Mouse (Mus musculus) thymus, adult 2 months (tissue): ENCODE results near the gene Mum1. TPM values are rescaled to one million over a fixed set of nuclear protein-coding genes. Genes with fewer than 3 reads are reported as not detected.

Experiments used
- DNase-seq: peaks from one replicate; pipeline ENCODE4 v3.0.0; 2021
- H3K27ac ChIP-seq: fragments of 200-500 bp; 2 replicates; pipeline ENCODE4 v1.5.1; 2012; ENCODE audit warnings: low read length, control low read depth; ENCODE audit not compliant: control insufficient read depth, insufficient read depth
- H3K27me3 ChIP-seq: fragments of 200-500 bp; 2 replicates; pipeline ENCODE4 v1.6.1; 2012; ENCODE audit warnings: mild to moderate bottlenecking, low read length, moderate library complexity, mixed read lengths; ENCODE audit not compliant: control insufficient read depth, insufficient read depth
- H3K36me3 ChIP-seq: fragments of 200-500 bp; 2 replicates; pipeline ENCODE4 v1.6.1; 2012; ENCODE audit warnings: mild to moderate bottlenecking, low read length, moderate library complexity; ENCODE audit not compliant: control insufficient read depth, insufficient read depth
- H3K4me1 ChIP-seq: fragments of 200-500 bp; replicated peaks from 2 replicates; pipeline ENCODE4 v1.6.1; 2012; ENCODE audit warnings: low read length; ENCODE audit not compliant: control insufficient read depth, insufficient read depth
- H3K4me3 ChIP-seq: fragments of 200-500 bp; 2 replicates; pipeline ENCODE4 v1.5.1; 2012; ENCODE audit warnings: mild to moderate bottlenecking, low read length, control low read depth, moderate library complexity; ENCODE audit not compliant: control insufficient read depth, insufficient read depth
- CTCF ChIP-seq: fragments of 200-500 bp; IDR thresholded peaks from 2 replicates; pipeline ENCODE4 v1.5.1; 2012; ENCODE audit warnings: mild to moderate bottlenecking, control low read depth, low read length, moderate library complexity, borderline replicate concordance; ENCODE audit not compliant: control insufficient read depth, poor library complexity, insufficient read depth; ENCODE audit errors: extremely low read depth
- POLR2A ChIP-seq: fragments of 200-500 bp; IDR thresholded peaks from 2 replicates; pipeline ENCODE4 v1.6.1; 2012; ENCODE audit warnings: mild to moderate bottlenecking, low read length, control low read depth, moderate library complexity; ENCODE audit not compliant: control insufficient read depth, poor library complexity, insufficient read depth; ENCODE audit errors: extremely low read depth
- WGBS: fragments of 180-500 bp; shearing (Covaris S2); methylation state at CpG from one replicate; pipeline ENCODE4 v1.1.7; 2018; 5-methylcytosine and 5-hydroxymethylcytosine counted together
- polyA plus RNA-seq: library from polyadenylated mRNA; depleted of rRNA; stranded (reverse); fragments of >200 nt; gene quantifications from 2 replicates; pipeline ENCODE4 v1.2.3, GENCODE M21; 2012

The Mum1 gene
- polyA plus RNA-seq, 1 experiment: 111 TPM

DNA sequence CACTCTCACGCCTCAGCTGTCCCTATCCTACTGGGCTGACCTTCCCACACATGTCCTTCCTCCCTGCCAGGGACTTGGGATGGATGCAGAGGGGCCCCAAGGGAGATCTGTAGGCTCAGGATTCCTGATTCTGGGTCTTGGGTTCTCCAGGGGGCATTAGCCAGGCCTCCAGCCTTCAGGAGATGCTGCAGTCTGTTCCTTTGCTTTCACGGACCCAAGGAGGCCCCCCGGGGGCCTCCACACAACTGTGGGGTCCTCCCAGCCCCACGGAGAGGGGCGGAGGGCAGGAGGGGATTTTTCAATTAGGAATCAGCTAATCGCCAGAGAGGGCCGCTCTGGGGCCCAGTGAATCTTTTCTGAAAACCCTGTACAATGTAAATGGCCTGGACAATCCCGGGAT lies 31.8 kb upstream of the Mum1 start:
- WGBS: 91% methylated on average over 8 of the region's 8 CpGs
- Histone ChIP-seq H3K4me3 (no peak overlapping the region), H3K4me1 (no peaks in the 10 kb centered on the region), H3K36me3 (no peaks in the 10 kb centered on the region), H3K27ac (no peak overlapping the region), H3K27me3 (peaks cover 12% of the 10 kb centered on the region)
- TF ChIP-seq POLR2A: no peak
- no peak for DNase-seq

DNA sequence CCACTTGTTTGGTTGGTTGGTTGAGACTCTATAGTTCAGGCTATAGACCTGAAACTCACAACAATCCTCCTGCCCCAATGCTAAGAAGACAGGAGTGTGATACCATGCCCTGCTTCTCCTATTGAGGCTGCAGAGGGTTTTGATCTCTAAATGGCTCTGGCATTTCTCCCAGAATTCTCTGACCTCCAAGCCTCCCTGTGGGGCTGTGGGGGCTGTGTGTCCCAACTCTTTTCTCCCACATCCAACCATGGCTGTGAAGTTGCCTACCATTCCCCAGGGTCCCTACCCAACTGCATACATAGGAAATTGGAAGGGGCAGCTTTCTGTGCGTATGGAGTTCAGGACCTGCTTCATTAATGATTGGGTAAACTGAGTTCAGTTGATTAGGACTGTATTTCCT lies 30.1 kb upstream of the Mum1 start:
- no peak for DNase-seq

DNA sequence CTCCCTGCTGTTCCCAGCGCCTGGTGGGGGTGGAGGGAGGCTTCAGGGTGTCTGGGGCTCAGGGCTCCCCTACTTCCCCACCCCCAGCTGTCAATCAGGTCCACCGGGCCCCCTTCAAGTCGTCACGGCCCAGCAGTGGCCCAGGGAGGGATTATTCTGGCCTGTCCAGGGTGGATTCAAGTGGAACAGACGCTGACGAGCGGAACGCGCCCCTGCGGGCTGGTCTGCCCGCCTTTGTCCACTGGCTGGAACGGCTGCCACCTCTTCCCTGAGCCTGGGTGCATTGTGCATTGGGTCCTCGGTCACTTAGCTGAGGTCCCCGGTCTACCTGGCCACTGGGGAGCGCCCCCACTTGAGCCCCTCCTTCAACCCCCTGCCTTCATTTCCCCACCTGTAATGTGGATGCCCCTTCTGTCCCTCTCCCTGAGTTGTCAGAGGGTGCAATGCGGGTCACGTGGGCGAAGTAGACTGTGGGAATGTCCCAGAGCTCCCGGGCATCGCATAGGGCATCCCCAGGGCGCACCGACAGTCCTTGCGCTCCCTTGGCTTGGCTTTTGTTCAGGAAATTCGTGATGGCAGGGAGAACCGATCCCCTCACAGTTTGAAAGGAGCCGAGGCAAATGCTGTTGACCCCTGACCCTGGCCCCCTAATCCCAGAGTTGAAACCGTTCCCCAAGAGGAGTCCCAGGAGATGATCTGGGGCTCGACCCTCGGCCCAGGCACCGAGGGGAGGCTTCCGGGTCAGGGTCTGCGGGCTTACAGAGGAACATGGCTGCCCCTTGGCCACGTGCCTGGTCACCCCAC lies 29.3 kb upstream of the Mum1 start:
- Histone ChIP-seq H3K4me1 (no peaks in the 10 kb centered on the region), H3K4me3 (no peak overlapping the region), H3K27ac (no peak overlapping the region), H3K27me3 (no peaks in the 10 kb centered on the region; the same call in 1 of the 2 replicates), H3K36me3 (no peaks in the 10 kb centered on the region)
- DNase-seq: no peak
- WGBS: 90% methylated on average over 33 of the region's 33 CpGs
- TF ChIP-seq POLR2A (no peak), CTCF (no peak)

More for the DNA sequence above, 30.1 kb upstream of the Mum1 start:
- 100% methylated on average over 1 of the region's 1 CpGs for WGBS
- Histone ChIP-seq H3K36me3 (no peaks in the 10 kb centered on the region), H3K27me3 (no peaks in the 10 kb centered on the region; the same call in 1 of the 2 replicates), H3K27ac (no peak overlapping the region), H3K4me1 (no peaks in the 10 kb centered on the region), H3K4me3 (no peak overlapping the region)
- TF ChIP-seq CTCF: no peak
- TF ChIP-seq POLR2A: no peak

DNA sequence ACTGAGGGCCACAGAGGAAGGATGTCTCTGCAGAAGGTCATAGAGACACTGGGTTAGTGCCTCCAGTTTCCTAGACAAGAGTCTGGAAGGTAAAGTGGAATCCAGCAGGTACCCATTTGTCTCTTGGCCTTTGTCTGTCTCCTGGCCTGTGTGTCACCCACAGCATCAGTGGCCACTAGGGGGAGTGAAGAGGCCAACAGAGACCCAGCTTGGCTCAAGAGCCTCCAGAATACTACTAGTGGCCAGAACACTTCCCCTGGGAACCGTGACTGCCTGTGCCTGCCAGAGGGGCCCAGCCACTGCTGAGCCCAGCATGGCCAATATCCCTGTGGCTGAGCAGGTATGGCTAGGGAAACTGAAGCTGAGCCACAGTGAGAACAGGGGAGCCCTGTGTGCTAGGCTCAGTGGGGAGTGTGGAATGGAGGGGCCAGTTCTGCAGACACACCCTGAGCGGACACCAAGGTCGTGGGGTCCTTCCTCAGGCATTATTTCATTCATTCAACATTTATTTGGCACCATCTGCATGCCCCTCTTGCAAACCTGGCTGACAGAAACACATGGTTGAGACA lies 26.7 kb upstream of the Mum1 start:
- TF ChIP-seq POLR2A: no peak
- TF ChIP-seq CTCF: peak; percentile 80; the same call in 1 of the 2 replicates
- Histone ChIP-seq H3K27me3 (no peaks in the 10 kb centered on the region), H3K27ac (no peak overlapping the region), H3K4me1 (no peaks in the 10 kb centered on the region), H3K4me3 (no peak overlapping the region), H3K36me3 (no peaks in the 10 kb centered on the region)
- 49% methylated on average over 3 of the region's 3 CpGs for WGBS
- peak; percentile 85 for DNase-seq

DNA sequence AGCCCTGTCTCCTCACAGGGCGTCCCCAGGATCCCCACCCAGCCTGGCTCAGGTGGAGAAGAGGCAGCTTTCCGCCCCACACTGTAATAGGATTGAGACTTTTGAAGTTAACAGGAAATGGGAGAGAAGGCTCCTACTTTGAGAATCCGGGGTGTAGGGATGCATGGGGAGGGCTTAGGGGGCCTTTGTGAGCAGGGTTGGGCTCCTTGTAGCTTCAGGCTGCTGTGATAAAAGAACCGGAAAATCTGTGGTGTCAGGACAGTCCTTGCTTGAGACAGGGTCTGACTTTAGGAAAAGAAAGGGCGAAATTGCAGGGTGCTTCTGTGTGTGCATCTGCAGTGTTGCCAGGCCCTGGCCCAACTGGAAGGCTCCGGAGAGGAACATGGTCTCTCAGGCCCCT lies 25.7 kb upstream of the Mum1 start:
- no peak for DNase-seq
- H3K4me1 ChIP-seq: no peaks in the 10 kb centered on the region
- WGBS: 85% methylated on average over 6 of the region's 6 CpGs
- H3K36me3 ChIP-seq: no peaks in the 10 kb centered on the region
- no peak overlapping the region for H3K27ac ChIP-seq
- TF ChIP-seq CTCF (no peak), POLR2A (no peak)
- H3K27me3 ChIP-seq: no peaks in the 10 kb centered on the region
- no peak overlapping the region for H3K4me3 ChIP-seq

DNA sequence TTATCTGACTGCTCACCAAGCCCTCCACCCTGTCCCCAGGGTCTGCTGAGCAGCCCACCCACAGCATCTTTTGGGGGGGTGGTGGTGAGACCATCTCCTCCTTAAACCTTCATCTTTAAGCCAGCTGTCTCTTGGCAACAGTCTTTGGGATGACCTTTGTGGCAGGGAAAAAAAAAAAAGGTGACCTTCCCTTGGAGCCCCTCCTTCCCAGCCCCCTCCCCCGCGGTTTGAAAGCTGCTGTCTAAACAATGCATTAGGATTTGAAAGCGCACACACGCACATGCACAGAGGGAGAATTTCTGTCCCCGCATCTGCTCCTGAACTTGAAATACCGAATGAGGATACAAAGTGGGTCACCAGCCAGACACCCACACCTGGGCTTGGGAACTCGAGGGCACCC lies 22.2 kb upstream of the Mum1 start:
- H3K4me3 ChIP-seq: no peak overlapping the region
- WGBS: 79% methylated on average over 7 of the region's 7 CpGs
- TF ChIP-seq POLR2A (no peak), CTCF (no peak)
- no peak for DNase-seq
- H3K4me1 ChIP-seq: no peaks in the 10 kb centered on the region
- H3K36me3 ChIP-seq: no peaks in the 10 kb centered on the region
- no peaks in the 10 kb centered on the region for H3K27me3 ChIP-seq
- no peak overlapping the region for H3K27ac ChIP-seq
